Mouse (Mus musculus): ENCODE data around the gene Aldh1a1. TPM values are rescaled to one million over a fixed set of nuclear protein-coding genes. Genes with fewer than 3 reads are reported as not detected.
"Not testable (repeated sequence)": the region's sequence is repeated elsewhere in the genome, so short reads cannot be mapped to it uniquely, and the experiment has no call there.

Aldh1a1 gene
- 1 to 10 TPM; 8.8 to 8.9 TPM for total RNA-seq (2021)
- long read RNA-seq, experiment 1, partial matches to known transcripts = 1 of 7 reads
- long read RNA-seq, experiment 1, other reads (novel, unspliced or antisense) = 2 of 7 reads
- long read RNA-seq, experiment 2, partial matches to known transcripts = 0 of 11 reads
- long read RNA-seq, experiment 2, other reads (novel, unspliced or antisense) = 6 of 11 reads

- DNase-seq (ENCODE audit: low spot score in 2 of 2) = peak; percentile 18 to 50
Observed at GRCm38 (mm10) chr19:20492491-20492890, at the start of gene Aldh1a1. Aldh1a1 (plus strand) TSS chr19:20492715.

GRCm38 (mm10) chr19:20447807-20448206, 44.7 kb upstream of the Aldh1a1 start:
- no peak for DNase-seq (ENCODE audit: low spot score in 2 of 2)

- DNase-seq (ENCODE audit: low spot score in 2 of 2) = no peak
Observed at GRCm38 (mm10) chr19:20449546-20449945, 43.0 kb upstream of the Aldh1a1 start.

- DNase-seq (ENCODE audit: low spot score in 2 of 2) = no peak
Observed at GRCm38 (mm10) chr19:20451045-20451444, 41.5 kb upstream of the Aldh1a1 start.

- DNase-seq (ENCODE audit: low spot score in 2 of 2) = peak in 1 of 2 experiments; percentile 46
Observed at GRCm38 (mm10) chr19:20484497-20484896, 8.0 kb upstream of the Aldh1a1 start.

- DNase-seq (ENCODE audit: low spot score in 2 of 2) = no peak
Observed at GRCm38 (mm10) chr19:20491950-20492349, 565 bp upstream of the Aldh1a1 start.

- DNase-seq (ENCODE audit: low spot score in 2 of 2) = no peak
Observed at GRCm38 (mm10) chr19:20496476-20496875, 4.0 kb downstream of the Aldh1a1 start.

GRCm38 (mm10) chr19:20505359-20505758, 12.8 kb downstream of the Aldh1a1 start:
- DNase-seq (ENCODE audit: low spot score in 2 of 2) = no peak

GRCm38 (mm10) chr19:20506936-20507615, 14.6 kb downstream of the Aldh1a1 start:
- no peak for DNase-seq (ENCODE audit: low spot score in 2 of 2)

- DNase-seq (ENCODE audit: low spot score in 2 of 2) = no peak
Observed at GRCm38 (mm10) chr19:20508609-20509008, 16.1 kb downstream of the Aldh1a1 start.

- no peak for DNase-seq (ENCODE audit: low spot score in 2 of 2)
Observed at GRCm38 (mm10) chr19:20511971-20512370, 19.5 kb downstream of the Aldh1a1 start.

- DNase-seq (ENCODE audit: low spot score in 2 of 2) = no peak
Observed at GRCm38 (mm10) chr19:20513181-20513580, 20.7 kb downstream of the Aldh1a1 start.

GRCm38 (mm10) chr19:20513688-20514361, 21.3 kb downstream of the Aldh1a1 start:
- DNase-seq (ENCODE audit: low spot score in 2 of 2) = no peak

GRCm38 (mm10) chr19:20516481-20516880, 24.0 kb downstream of the Aldh1a1 start:
- DNase-seq (ENCODE audit: low spot score in 2 of 2) = no peak

- not testable (repeated sequence) for DNase-seq (ENCODE audit: low spot score in 2 of 2)
Observed at GRCm38 (mm10) chr19:20529156-20529555, 36.6 kb downstream of the Aldh1a1 start.

GRCm38 (mm10) chr19:20529921-20530696, 37.6 kb downstream of the Aldh1a1 start:
- DNase-seq (ENCODE audit: low spot score in 2 of 2) = no peak

- DNase-seq (ENCODE audit: low spot score in 2 of 2) = no peak
Observed at GRCm38 (mm10) chr19:20536538-20536937, 44.0 kb downstream of the Aldh1a1 start.

GRCm38 (mm10) chr19:20541044-20541443, 48.5 kb downstream of the Aldh1a1 start:
- DNase-seq (ENCODE audit: low spot score in 2 of 2) = no peak

GRCm38 (mm10) chr19:20541924-20542323, 49.4 kb downstream of the Aldh1a1 start:
- no peak for DNase-seq (ENCODE audit: low spot score in 2 of 2)

- no peak for DNase-seq (ENCODE audit: low spot score in 2 of 2)
Observed at GRCm38 (mm10) chr19:20543816-20544215, 51.3 kb downstream of the Aldh1a1 start.

GRCm38 (mm10) chr19:20544941-20545340, 52.4 kb downstream of the Aldh1a1 start:
- no peak for DNase-seq (ENCODE audit: low spot score in 2 of 2)

GRCm38 (mm10) chr19:20547025-20547424, 54.5 kb downstream of the Aldh1a1 start:
- DNase-seq (ENCODE audit: low spot score in 2 of 2) = no peak

Data from gastrocnemius, postnatal 4 days (tissue).